Mouse (Mus musculus) retina, postnatal 1 day (tissue): ENCODE results near the gene Tsc2.
A peak's percentile ranks its signal among the peaks of the same experiment; 100 is the strongest.

Experiments
- DNase-seq: peaks from one replicate; pipeline ENCODE4 v3.0.0-alpha.2; 2012

Gene Tsc2

DNA sequence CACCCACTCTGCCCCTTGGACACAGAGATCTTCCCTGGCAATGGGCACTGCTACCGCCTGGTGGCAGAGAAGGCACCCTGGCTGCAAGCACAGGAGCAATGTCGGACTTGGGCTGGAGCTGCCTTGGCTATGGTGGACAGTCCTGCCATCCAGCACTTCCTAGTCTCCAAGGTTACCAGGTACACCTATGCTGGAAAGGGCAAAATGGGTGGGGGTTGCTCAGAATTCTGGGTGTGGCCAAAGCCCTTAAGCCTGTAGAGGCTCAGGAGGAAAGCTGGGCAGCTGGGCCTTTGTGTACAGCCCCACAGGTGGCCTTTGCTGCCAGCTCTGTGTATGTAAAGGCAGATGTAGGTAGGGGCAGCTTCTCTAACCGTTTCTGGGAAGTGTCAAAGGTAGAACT, 66.6 kb downstream of the Tsc2 start:
- DNase-seq, result no peak

DNA sequence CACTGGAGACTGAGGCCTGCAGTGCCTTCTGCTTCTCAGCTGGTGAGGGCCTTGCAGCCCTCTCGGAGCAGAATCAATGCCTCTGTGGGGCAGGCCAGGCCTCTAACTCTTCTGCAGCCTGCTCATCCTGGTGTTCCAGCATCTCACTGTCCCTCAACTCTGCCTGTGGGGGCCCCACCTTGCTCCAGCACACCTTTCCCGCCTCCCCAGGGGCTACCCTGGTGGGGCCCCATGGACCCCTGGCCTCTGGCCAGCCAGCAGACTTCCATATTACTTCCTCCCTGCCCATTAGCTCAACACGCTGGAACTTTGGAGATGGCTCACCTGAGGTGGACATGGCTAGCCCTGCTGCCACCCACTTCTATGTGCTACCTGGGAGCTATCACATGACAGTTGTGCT, 67.3 kb downstream of the Tsc2 start:
- DNase-seq, result no peak

GRCm38 (mm10) chr17:24564422-24564821, 68.0 kb downstream of the Tsc2 start:
- DNase-seq, result no peak

DNA sequence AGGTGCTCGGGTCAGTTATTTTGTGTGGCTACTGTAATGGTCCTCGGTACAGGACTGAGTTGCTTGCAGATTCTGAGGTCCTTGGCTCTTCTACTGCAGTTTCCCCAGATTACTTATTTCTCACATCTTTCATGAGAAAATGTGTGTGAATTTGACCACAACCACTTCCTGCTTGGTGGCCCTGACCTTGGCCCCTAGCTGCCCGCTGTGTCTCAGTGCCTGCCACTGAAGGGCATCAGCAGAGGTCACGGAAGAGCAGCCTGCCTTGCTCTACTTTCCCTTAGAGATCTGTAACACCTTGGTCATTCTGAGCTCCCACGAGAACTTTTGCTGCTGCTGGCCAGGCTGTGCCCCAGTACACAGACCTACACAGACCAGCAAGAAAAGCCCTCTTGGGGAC, 68.8 kb downstream of the Tsc2 start:
- no peak for DNase-seq

GRCm38 (mm10) chr17:24561592-24561991, 70.8 kb downstream of the Tsc2 start:
- no peak for DNase-seq

DNA sequence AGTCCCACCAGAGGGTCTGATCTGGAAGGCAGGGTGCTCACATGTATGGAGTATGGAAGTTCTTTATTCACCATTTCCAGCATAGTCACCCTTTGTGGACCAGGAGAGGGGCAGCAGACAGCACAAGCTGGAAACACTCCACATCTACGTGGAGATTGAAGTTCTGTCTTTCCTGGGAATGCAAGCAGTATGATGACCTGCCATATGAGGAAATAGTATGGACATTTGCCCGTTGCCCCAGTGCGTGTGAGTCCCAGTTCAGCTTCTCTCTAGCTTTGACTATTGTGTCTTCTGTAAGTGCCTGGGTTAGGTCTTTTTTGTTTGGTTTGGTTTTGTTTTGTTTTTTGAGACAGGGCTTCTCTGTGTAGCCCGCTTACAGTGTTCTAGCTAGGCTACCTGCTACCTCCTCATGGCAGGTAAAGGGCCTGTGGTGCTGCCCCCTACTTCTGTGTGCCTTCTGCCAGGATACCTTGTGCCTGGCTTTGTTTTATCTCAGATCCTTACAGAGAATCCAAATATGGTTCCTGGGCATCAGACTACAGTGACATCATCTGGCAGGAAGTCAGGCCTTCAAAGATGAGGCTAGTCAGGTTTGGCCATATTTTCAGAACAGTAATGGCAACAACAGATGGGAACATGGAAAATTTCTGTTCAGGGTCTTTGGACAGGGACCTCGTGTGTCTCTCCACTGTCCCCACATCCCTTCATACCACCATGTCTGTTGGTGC, 72.0 kb downstream of the Tsc2 start:
- no peak for DNase-seq

GRCm38 (mm10) chr17:24559146-24559545, 73.3 kb downstream of the Tsc2 start:
- no peak for DNase-seq

GRCm38 (mm10) chr17:24558600-24559099, 73.8 kb downstream of the Tsc2 start:
- peak; percentile 35 for DNase-seq

GRCm38 (mm10) chr17:24557091-24557490, 75.3 kb downstream of the Tsc2 start:
- no peak for DNase-seq

DNA sequence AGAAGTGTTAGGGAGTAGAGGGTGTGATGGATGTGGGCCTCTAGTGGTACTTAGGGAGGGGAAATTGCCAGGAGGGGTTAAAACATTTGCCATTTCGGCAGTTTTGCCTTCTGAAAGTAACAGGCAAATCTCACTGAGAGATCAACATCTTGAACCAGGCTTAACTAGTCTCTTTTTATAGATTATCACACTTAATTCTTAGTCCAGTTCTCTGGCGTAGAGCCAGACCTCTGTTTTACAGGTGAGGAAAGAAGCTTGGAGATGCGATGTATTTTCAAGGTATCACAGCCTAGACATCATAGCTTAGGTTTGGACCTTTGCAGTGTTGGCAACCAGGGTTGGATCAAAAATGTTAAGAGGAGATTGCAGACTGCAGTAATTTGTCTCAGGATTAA, 81.4 kb downstream of the Tsc2 start:
- DNase-seq, result no peak

- DNase-seq, result peak; percentile 90
These were observed 81.9 kb downstream of the Tsc2 start for GRCm38 (mm10) chr17:24550416-24551049.

DNA sequence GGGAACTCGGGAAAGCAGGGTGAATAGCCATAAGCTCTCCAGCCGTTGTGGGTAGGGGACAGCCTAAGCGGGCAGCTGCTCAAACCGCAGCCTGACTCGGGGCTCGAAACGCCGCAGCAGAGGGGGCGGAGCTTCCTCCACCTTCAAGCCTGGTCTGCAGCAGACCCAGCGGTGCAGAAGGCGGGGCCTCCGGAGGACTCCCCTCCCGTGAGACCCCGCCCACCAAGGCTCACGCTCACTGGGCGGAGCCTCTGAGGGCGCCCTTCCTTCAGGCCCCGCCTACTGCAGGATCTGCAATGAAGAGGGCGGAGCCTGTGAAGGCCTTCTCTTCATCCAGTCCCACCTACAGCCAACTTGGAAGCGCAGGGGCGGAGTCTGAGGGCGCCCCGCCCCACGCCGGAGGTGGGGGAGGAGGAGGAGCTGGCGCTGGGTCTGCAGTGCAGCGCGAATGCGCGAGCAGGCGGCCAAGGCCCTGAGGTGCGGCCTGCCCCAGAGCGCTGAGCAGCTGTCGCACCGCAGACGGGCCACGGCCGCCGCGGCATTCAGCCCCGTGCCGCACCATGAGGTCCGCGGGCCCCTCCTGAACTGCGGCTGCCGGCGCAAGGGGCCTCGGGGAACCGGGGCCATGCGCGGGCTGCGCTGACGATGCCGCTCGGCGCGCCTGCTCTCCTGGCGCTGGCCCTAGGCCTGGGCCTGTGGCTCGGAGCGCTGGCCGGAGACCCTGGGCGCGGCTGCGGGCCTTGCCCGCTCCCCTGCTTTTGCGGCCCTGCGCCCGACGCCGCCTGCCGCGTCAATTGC, 82.6 kb downstream of the Tsc2 start, which contains the start of gene Pkd1:
Pkd1 (plus strand) TSS at position 217 of the 798 bp plus-strand sequence.
- DNase-seq, result peak; percentile 99

DNA sequence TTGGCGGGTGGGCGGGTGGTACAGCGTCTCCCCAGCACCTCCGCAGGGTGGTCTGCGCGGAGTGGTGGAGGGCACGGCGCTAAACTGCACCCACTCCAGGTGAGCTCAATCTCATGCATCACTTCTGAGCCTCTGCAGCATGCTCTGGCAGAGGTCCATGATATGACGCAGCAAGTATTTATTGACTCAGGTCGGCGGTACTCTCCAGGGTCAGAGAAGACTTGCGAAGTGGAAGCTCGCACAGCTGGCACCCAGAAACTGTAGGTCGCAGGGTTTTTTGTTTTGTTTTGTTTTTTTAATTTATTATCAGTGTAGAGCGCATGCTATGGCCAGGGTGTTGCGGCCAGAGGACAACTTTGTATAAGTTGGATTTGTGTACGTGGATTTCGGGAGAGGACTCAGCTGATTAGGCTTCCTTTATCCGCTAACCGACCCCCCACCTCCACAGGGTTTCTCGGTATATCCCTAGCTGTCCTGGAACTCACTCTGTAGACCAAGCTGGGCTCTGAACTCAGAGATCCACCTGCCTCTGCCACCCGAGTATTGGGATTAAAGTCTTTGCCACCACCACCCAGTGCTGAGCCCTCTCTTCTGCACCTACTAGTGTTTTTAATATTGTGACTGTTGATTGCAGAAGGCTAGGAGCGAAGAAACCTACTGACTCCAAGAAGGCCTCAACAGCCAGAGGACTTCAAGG, 83.4 kb downstream of the Tsc2 start:
- peak; percentile 53 for DNase-seq

GRCm38 (mm10) chr17:24548435-24548834, 84.0 kb downstream of the Tsc2 start:
- DNase-seq, result no peak

DNA sequence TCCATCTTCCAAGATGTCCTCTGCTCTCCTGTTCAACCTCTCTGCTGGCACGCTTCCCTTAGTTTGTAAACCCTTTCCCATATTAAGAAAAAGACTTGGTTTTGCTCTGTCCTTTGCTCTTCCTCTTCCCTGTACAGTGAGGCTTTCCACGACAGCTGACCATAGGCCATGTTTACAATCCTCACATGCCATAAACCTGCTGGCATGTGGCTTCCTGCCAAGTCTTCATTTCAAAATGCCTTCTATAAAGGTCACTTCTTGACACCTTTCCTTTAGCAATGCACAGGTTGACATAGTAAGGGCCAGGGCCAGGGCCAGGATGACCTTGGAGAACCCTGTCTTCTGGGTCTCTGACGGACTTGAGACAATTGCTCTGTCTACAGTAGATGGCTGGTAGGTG, 86.2 kb downstream of the Tsc2 start:
- no peak for DNase-seq
